Comparison of ENCODE assay signal across 16 mouse cellular contexts in the genomic region with DNA sequence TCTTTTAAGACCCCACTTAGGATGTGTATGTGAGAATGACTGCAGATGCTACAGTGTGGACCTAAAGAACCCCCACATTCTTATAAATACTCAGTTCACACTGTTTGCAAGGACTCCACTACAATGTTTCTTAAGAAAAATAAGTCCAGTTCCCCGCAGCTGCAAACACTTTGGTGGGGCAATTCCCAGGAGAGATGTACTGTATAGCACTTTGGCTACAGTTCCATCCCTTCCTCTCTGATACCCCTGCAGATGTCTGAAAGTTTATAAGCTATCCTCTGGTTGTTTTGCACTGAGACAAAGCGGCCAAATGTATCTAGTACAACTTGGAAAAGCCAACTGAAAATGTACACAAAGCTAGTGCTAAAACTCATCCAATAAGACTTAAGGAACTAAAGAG. TPM values are rescaled to one million over a fixed set of nuclear protein-coding genes. Genes with fewer than 3 reads are reported as not detected.
A peak's percentile ranks its signal among the peaks of the same experiment; 100 is the strongest.
DNase-seq lines count a peak whose midpoint lies in the region; ATAC-seq and TF ChIP-seq lines count a peak whose summit lies in the region.
"Had no signal": no experiment of that assay in that cellular context is flagged by ENCODE, and none has a peak within 500 bp of the region (broad histone marks: within the 10 kb centered on the region; RNA-seq: fewer than 3 reads in every experiment).

No protein-coding gene starts in this region.

- peak; percentile 32 for DNase-seq in embryonic facial prominence, embryonic 11.5 days (ENCODE audit: low spot score)
- DNase-seq in embryonic facial prominence, embryonic 10.5 days (ENCODE audit: low spot score) = no peak
- no peak for DNase-seq in hindbrain, postnatal 0 days (ENCODE audit: low spot score)
- DNase-seq in stomach, postnatal 0 days (ENCODE audit: low spot score) = no peak
- DNase-seq in spleen, adult 12 weeks (ENCODE audit: low spot score) = no peak
- DNase-seq in urinary bladder, postnatal 36 days (ENCODE audit: low spot score in 2 of 2) = no peak
- DNase-seq: cerebellum, adult 8-10 months; gastrocnemius, postnatal 10 days; kidney, adult 9 months; spleen, adult 18-20 months had no signal

- no peak overlapping the region for H3K4me3 ChIP-seq in embryonic facial prominence, embryonic 11.5 days (ENCODE audit: low read depth, low read length)
- H3K4me3 ChIP-seq in embryonic facial prominence, embryonic 10.5 days = no peak overlapping the region
- H3K4me3 ChIP-seq in hindbrain, postnatal 0 days (ENCODE audit: low read length) = peak overlapping the region; percentile 73
- H3K4me3 ChIP-seq in hindbrain, embryonic 16.5 days (ENCODE audit: low read length) = no peak overlapping the region
- 0 out of 2 replicates have a peak overlapping the region, but pooled peaks have one; percentile 87 for H3K4me3 ChIP-seq in stomach, embryonic 16.5 days (replicated peaks; ENCODE audit: low read length)
- H3K4me3 ChIP-seq in stomach, postnatal 0 days (ENCODE audit: low read depth, low read length) = no peak overlapping the region

- no peak overlapping the region for H3K27ac ChIP-seq in embryonic facial prominence, embryonic 11.5 days (replicated peaks; ENCODE audit: low read depth, low read length)
- no peak overlapping the region for H3K27ac ChIP-seq in embryonic facial prominence, embryonic 10.5 days (replicated peaks)
- H3K27ac ChIP-seq in hindbrain, postnatal 0 days = no peak overlapping the region
- H3K27ac ChIP-seq in hindbrain, embryonic 16.5 days (ENCODE audit: low read depth, low read length) = no peak overlapping the region
- no peak overlapping the region for H3K27ac ChIP-seq in stomach, embryonic 16.5 days (ENCODE audit: low read length)
- H3K27ac ChIP-seq in stomach, postnatal 0 days (replicated peaks) = no peak overlapping the region
- H3K27ac ChIP-seq: hindbrain, embryonic 13.5 days; liver, embryonic 14.5 days had no signal

- WGBS in embryonic facial prominence, embryonic 11.5 days = 77% methylated on average over 2 of the region's 2 CpGs
- WGBS in embryonic facial prominence, embryonic 10.5 days = 74% methylated on average over 2 of the region's 2 CpGs
- 87% methylated on average over 2 of the region's 2 CpGs for WGBS in hindbrain, postnatal 0 days
- 89% methylated on average over 2 of the region's 2 CpGs for WGBS in hindbrain, embryonic 16.5 days
- WGBS in stomach, embryonic 16.5 days = 69% methylated on average over 2 of the region's 2 CpGs
- 61% methylated on average over 2 of the region's 2 CpGs for WGBS in stomach, postnatal 0 days

- no peak for TF ChIP-seq CTCF in hindbrain, postnatal 0 days (IDR thresholded peaks at IDR 0.05; ENCODE audit: low read depth)
- TF ChIP-seq CTCF in stomach, postnatal 0 days (IDR thresholded peaks at IDR 0.05; ENCODE audit: low read depth) = no peak

- TF ChIP-seq EP300 in stomach, postnatal 0 days (optimal IDR thresholded peaks at IDR 0.05) = no peak

- H3K9me3 ChIP-seq in embryonic facial prominence, embryonic 11.5 days (replicated peaks; ENCODE audit: control insufficient read depth, low read length) = no peaks in the 10 kb centered on the region
- H3K9me3 ChIP-seq in embryonic facial prominence, embryonic 10.5 days = no peaks in the 10 kb centered on the region; the same call in 1 of the 2 replicates
- no peaks in the 10 kb centered on the region for H3K9me3 ChIP-seq in hindbrain, postnatal 0 days (ENCODE audit: low read length)
- H3K9me3 ChIP-seq in hindbrain, embryonic 16.5 days (ENCODE audit: control insufficient read depth, low read length) = no peaks in the 10 kb centered on the region; the same call in 1 of the 2 replicates
- no peaks in the 10 kb centered on the region for H3K9me3 ChIP-seq in stomach, embryonic 16.5 days (replicated peaks; ENCODE audit: control insufficient read depth, low read length)
- no peaks in the 10 kb centered on the region for H3K9me3 ChIP-seq in stomach, postnatal 0 days (ENCODE audit: control insufficient read depth, low read length)
- H3K9me3 ChIP-seq: hindbrain, embryonic 13.5 days had no signal

- H3K36me3 ChIP-seq in embryonic facial prominence, embryonic 11.5 days (replicated peaks; ENCODE audit: control insufficient read depth, insufficient read depth, low read depth, low read length) = no peaks in the 10 kb centered on the region
- H3K36me3 ChIP-seq in embryonic facial prominence, embryonic 10.5 days (replicated peaks) = no peaks in the 10 kb centered on the region
- no peaks in the 10 kb centered on the region for H3K36me3 ChIP-seq in hindbrain, postnatal 0 days (ENCODE audit: insufficient read depth, low read length)
- no peaks in the 10 kb centered on the region for H3K36me3 ChIP-seq in hindbrain, embryonic 16.5 days (ENCODE audit: control insufficient read depth, insufficient read depth, low read length)
- no peaks in the 10 kb centered on the region for H3K36me3 ChIP-seq in stomach, embryonic 16.5 days (ENCODE audit: control insufficient read depth, insufficient read depth, low read length)
- H3K36me3 ChIP-seq in stomach, postnatal 0 days (ENCODE audit: control insufficient read depth, insufficient read depth, low read length) = no peaks in the 10 kb centered on the region
- H3K36me3 ChIP-seq: G1E; hindbrain, embryonic 13.5 days had no signal

- no peak for ATAC-seq in embryonic facial prominence, embryonic 11.5 days (replicated peaks; ENCODE audit: insufficient number of reproducible peaks, low FRiP score, low TSS enrichment, low read depth)
- ATAC-seq in hindbrain, postnatal 0 days = no peak
- ATAC-seq in hindbrain, embryonic 16.5 days = no peak
- ATAC-seq in stomach, embryonic 16.5 days (ENCODE audit: insufficient read depth, low FRiP score) = no peak
- no peak for ATAC-seq in stomach, postnatal 0 days (ENCODE audit: low FRiP score, low TSS enrichment)
- ATAC-seq: forebrain, embryonic 14.5 days had no signal

- H3K9ac ChIP-seq in embryonic facial prominence, embryonic 11.5 days (replicated peaks; ENCODE audit: low read length) = no peak overlapping the region
- H3K9ac ChIP-seq in hindbrain, postnatal 0 days (replicated peaks; ENCODE audit: low read length) = no peak overlapping the region
- H3K9ac ChIP-seq in hindbrain, embryonic 16.5 days (ENCODE audit: low read depth, low read length) = no peak overlapping the region
- no peak overlapping the region for H3K9ac ChIP-seq in stomach, embryonic 16.5 days (ENCODE audit: low read length)
- H3K9ac ChIP-seq in stomach, postnatal 0 days (ENCODE audit: low read length) = no peak overlapping the region
- H3K9ac ChIP-seq: hindbrain, embryonic 13.5 days; liver, embryonic 14.5 days had no signal

- no peak overlapping the region for H3K4me2 ChIP-seq in embryonic facial prominence, embryonic 11.5 days (ENCODE audit: low read depth, low read length)
- H3K4me2 ChIP-seq in hindbrain, postnatal 0 days (ENCODE audit: low read depth, low read length) = peak overlapping the region; percentile 91
- H3K4me2 ChIP-seq in hindbrain, embryonic 16.5 days (ENCODE audit: low read length) = no peak overlapping the region; the same call in 1 of the 2 replicates
- H3K4me2 ChIP-seq in stomach, embryonic 16.5 days (ENCODE audit: low read depth, low read length) = peak overlapping the region; percentile 100
- H3K4me2 ChIP-seq in stomach, postnatal 0 days (replicated peaks; ENCODE audit: low read depth) = no peak overlapping the region

- no peaks in the 10 kb centered on the region for H3K4me1 ChIP-seq in embryonic facial prominence, embryonic 11.5 days (ENCODE audit: control insufficient read depth, insufficient read depth, low read length)
- H3K4me1 ChIP-seq in embryonic facial prominence, embryonic 10.5 days = peaks cover 15% of the 10 kb centered on the region
- no peaks in the 10 kb centered on the region for H3K4me1 ChIP-seq in hindbrain, postnatal 0 days (ENCODE audit: insufficient read depth, low read length)
- peaks cover 7% of the 10 kb centered on the region for H3K4me1 ChIP-seq in hindbrain, embryonic 16.5 days (ENCODE audit: control insufficient read depth, insufficient read depth, low read depth, low read length)
- H3K4me1 ChIP-seq in stomach, embryonic 16.5 days (ENCODE audit: control insufficient read depth, insufficient read depth, low read length) = peaks cover 4% of the 10 kb centered on the region; the same call in 1 of the 2 replicates
- H3K4me1 ChIP-seq in stomach, postnatal 0 days (replicated peaks; ENCODE audit: control insufficient read depth, insufficient read depth) = no peaks in the 10 kb centered on the region

- H3K27me3 ChIP-seq in embryonic facial prominence, embryonic 11.5 days (ENCODE audit: control insufficient read depth, insufficient read depth, low read length) = peaks cover 2% of the 10 kb centered on the region; the same call in 1 of the 2 replicates
- peaks cover 38% of the 10 kb centered on the region for H3K27me3 ChIP-seq in embryonic facial prominence, embryonic 10.5 days (replicated peaks; ENCODE audit: low read depth, poor library complexity, severe bottlenecking)
- H3K27me3 ChIP-seq in hindbrain, postnatal 0 days (ENCODE audit: insufficient read depth, low read length) = no peaks in the 10 kb centered on the region
- H3K27me3 ChIP-seq in hindbrain, embryonic 16.5 days (replicated peaks; ENCODE audit: control insufficient read depth, insufficient read depth, low read length) = no peaks in the 10 kb centered on the region
- H3K27me3 ChIP-seq in stomach, embryonic 16.5 days (ENCODE audit: control insufficient read depth, insufficient read depth, low read length) = no peaks in the 10 kb centered on the region
- no peaks in the 10 kb centered on the region for H3K27me3 ChIP-seq in stomach, postnatal 0 days (ENCODE audit: control insufficient read depth, insufficient read depth, low read length)

RNA-seq across cellular contexts. Expression of a gene that starts 8.0 kb away (rescaled TPM):
- polyA plus RNA-seq in embryonic facial prominence, embryonic 11.5 days (2014; fragmentation: Nextera tagmentation; extraction: Ambion mirVana) = 10.0 and 13.7 TPM in 2 replicates
- 7.4 and 8.2 TPM in 2 replicates for polyA plus RNA-seq in embryonic facial prominence, embryonic 10.5 days (2016; fragmentation: Nextera tagmentation; extraction: Ambion mirVana)
- 31.8 and 32.2 TPM in 2 replicates for total RNA-seq in hindbrain, postnatal 0 days (2014; rRNA removed)
- polyA plus RNA-seq in hindbrain, postnatal 0 days (2015; fragmentation: Nextera tagmentation; extraction: Ambion mirVana) = 40.0 and 43.3 TPM in 2 replicates
- 31.5 and 33.7 TPM in 2 replicates for polyA plus RNA-seq in hindbrain, embryonic 16.5 days (2015; fragmentation: Nextera tagmentation; extraction: Ambion mirVana)
- 33.4 and 37.9 TPM in 2 replicates for polyA plus RNA-seq in stomach, embryonic 16.5 days (2015; fragmentation: Nextera tagmentation; extraction: Ambion mirVana)
- polyA plus RNA-seq in stomach, postnatal 0 days (2015; fragmentation: Nextera tagmentation; extraction: Ambion mirVana) = 17.6 and 23.1 TPM in 2 replicates
- polyA plus RNA-seq: G1E had no signal

Comparison
In these comparisons a context has a peak if more than half of its experiments do, and no peak if none do; other contexts are left out.
1. H3K4me2 ChIP-seq: peak in hindbrain, postnatal 0 days (single experiment) and stomach, embryonic 16.5 days (single experiment); none in embryonic facial prominence, embryonic 11.5 days (single experiment), hindbrain, embryonic 16.5 days (single experiment) and stomach, postnatal 0 days (single experiment).
2. H3K4me3 ChIP-seq: peak in hindbrain, postnatal 0 days (single experiment) and stomach, embryonic 16.5 days (single experiment); none in embryonic facial prominence, embryonic 11.5 days (single experiment), embryonic facial prominence, embryonic 10.5 days (single experiment), hindbrain, embryonic 16.5 days (single experiment) and stomach, postnatal 0 days (single experiment).